Mouse (Mus musculus) heart, embryonic 11.5 days (tissue): ENCODE data around the gene Tufm. TPM values are rescaled to one million over a fixed set of nuclear protein-coding genes. Genes with fewer than 3 reads are reported as not detected.

Experiments
- ATAC-seq: fragments of 200-750 bp; cut with Nextera tagmentation; replicated peaks from 2 replicates; pipeline ENCODE4 v1.8.0; 2017; ENCODE audit warnings: moderate library complexity; ENCODE audit not compliant: insufficient number of reproducible peaks, low FRiP score, low TSS enrichment
- H3K27ac ChIP-seq: fragments of 300-500 bp; sonication (generic); 2 replicates; pipeline ENCODE4 v1.5.1; 2014; ENCODE audit warnings: mild to moderate bottlenecking, low read depth, low read length
- H3K27me3 ChIP-seq: fragments of 300-500 bp; sonication (generic); 2 replicates; pipeline ENCODE4 v1.6.1; 2014; ENCODE audit warnings: mild to moderate bottlenecking, low read length, mixed read lengths; ENCODE audit not compliant: control insufficient read depth, insufficient read depth
- H3K36me3 ChIP-seq: fragments of 300-500 bp; sonication (generic); 2 replicates; pipeline ENCODE4 v1.6.1; 2014; ENCODE audit warnings: mild to moderate bottlenecking, low read length, moderate library complexity, mixed read lengths; ENCODE audit not compliant: control insufficient read depth, insufficient read depth
- H3K4me1 ChIP-seq: fragments of 300-500 bp; sonication (generic); 2 replicates; pipeline ENCODE4 v1.6.1; 2014; ENCODE audit warnings: low read length; ENCODE audit not compliant: control insufficient read depth, insufficient read depth
- H3K4me2 ChIP-seq: fragments of 300-500 bp; sonication (generic); 2 replicates; pipeline ENCODE4 v1.6.1; 2014; ENCODE audit warnings: mild to moderate bottlenecking, moderate library complexity
- H3K4me3 ChIP-seq: fragments of 300-500 bp; sonication (generic); 2 replicates; pipeline ENCODE4 v1.5.1; 2014; ENCODE audit warnings: low read depth, low read length
- H3K9ac ChIP-seq: fragments of 300-500 bp; sonication (generic); 2 replicates; pipeline ENCODE4 v1.6.1; 2014; ENCODE audit warnings: mild to moderate bottlenecking, low read depth, low read length, moderate library complexity
- H3K9me3 ChIP-seq: fragments of 300-500 bp; sonication (generic); replicated peaks from 2 replicates; pipeline ENCODE4 v1.6.1; 2016; ENCODE audit warnings: low read length; ENCODE audit not compliant: control insufficient read depth
- WGBS: fragments of 180-500 bp; shearing (Covaris S2); extraction: QIAGEN DNeasy Blood & Tissue Kit; methylation state at CpG from one replicate; pipeline ENCODE4 v1.1.7; 2014; ENCODE audit not compliant: insufficient replicate concordance; 5-methylcytosine and 5-hydroxymethylcytosine counted together
- polyA plus RNA-seq: library from polyadenylated mRNA; unstranded; fragments of >200 nt; fragmentation: Nextera tagmentation; extraction: Ambion mirVana; gene quantifications from 2 replicates; pipeline ENCODE4 v1.2.1, GENCODE M21; 2014

The Tufm gene
- polyA plus RNA-seq, 1 experiment from 2014 or later = 167 TPM

DNA sequence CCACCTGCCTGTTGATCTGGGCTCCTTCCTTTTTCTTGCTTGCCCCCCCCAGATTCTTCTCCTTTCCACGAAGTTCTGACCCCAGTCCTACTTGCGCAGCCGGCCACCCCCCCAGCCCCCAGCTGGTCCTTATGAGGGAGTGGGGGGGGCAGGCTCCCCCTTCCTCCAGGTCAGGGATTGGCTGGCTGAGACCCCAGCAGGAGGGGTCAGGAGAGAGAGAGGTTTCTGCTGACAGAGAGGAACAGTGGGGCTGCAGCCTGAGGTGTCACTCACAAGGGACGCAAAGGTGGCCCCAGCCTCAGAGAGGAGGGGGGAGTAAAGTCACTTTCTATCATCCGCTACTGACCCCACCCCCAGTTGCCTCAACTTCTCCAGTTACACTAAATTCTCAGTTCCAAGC, 24.2 kb upstream of the Tufm start, which contains the start of gene Atp2a1:
Atp2a1 (minus strand) TSS at position 105 of the 400 bp plus-strand sequence.
- 30% methylated on average over 5 of the region's 5 CpGs for WGBS
- ATAC-seq = no peak
- H3K27ac ChIP-seq = no peak within 1 kb of the TSS
- H3K4me1 ChIP-seq = peaks cover 40% of the 10 kb centered on the region
- H3K4me2 ChIP-seq = no peak within 1 kb of the TSS
- H3K36me3 ChIP-seq = peaks cover 12% of the 10 kb centered on the region
- H3K4me3 ChIP-seq = no peak within 1 kb of the TSS
- no peaks in the 10 kb centered on the region for H3K9me3 ChIP-seq
- peaks cover 3% of the 10 kb centered on the region; the same call in 1 of the 2 replicates for H3K27me3 ChIP-seq
- H3K9ac ChIP-seq = 0 out of 2 replicates have a peak within 1 kb of the TSS, but pooled peaks have one; percentile 28

DNA sequence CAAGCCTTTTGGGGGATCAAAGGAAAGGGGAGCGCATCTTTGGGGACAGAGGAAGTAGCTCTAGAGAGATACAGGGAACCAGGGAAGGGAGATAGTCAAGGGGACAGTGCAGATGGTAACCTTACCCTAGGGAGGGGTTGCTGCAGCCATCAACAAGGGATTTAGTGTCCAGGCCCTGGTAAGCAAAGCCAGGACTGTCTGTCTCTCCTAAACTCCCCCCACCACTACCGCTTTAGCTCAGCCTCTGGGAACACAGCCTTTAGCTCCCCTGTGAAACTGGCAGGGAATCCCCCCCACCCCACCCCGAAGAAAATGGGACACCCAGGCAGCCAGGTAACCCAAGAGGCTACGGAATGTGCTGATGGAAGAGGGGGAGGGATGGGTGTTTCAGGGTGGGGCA, 23.6 kb upstream of the Tufm start:
- WGBS = 52% methylated on average over 4 of the region's 4 CpGs
- no peak overlapping the region for H3K4me3 ChIP-seq
- ATAC-seq = no peak
- H3K36me3 ChIP-seq = peaks cover 17% of the 10 kb centered on the region
- H3K27ac ChIP-seq = no peak overlapping the region
- H3K27me3 ChIP-seq = peaks cover 3% of the 10 kb centered on the region; the same call in 1 of the 2 replicates
- no peak overlapping the region for H3K4me2 ChIP-seq
- no peak overlapping the region for H3K9ac ChIP-seq
- no peaks in the 10 kb centered on the region for H3K9me3 ChIP-seq
- H3K4me1 ChIP-seq = peaks cover 37% of the 10 kb centered on the region

DNA sequence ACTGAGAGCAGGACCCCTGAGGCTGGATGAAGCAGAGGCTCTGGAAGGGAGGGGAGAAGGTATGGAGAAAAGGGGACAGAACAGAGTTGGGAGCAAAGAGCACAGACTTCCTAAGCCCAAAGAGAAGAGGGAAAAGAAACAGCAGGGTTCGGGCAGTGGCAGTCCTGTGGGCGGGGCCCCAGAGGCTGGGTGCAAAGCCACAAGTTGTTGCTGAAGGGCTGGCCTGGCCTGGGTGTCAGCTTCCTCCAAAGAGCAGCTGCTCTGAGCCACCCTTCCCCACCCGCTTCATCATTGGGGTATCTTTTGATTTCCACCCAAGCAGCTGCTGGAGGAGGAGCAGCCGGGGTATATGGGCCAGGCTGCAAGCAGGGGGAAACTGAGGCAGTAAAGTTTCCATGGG, 23.0 kb upstream of the Tufm start:
- Histone ChIP-seq H3K9ac (no peak overlapping the region), H3K27ac (peak overlapping the region; percentile 75; the same call in 1 of the 2 replicates), H3K4me3 (no peak overlapping the region), H3K27me3 (peaks cover 3% of the 10 kb centered on the region; the same call in 1 of the 2 replicates), H3K9me3 (no peaks in the 10 kb centered on the region), H3K4me1 (peaks cover 33% of the 10 kb centered on the region), H3K36me3 (peaks cover 23% of the 10 kb centered on the region), H3K4me2 (no peak overlapping the region)
- ATAC-seq = no peak
- WGBS = 62% methylated on average over 4 of the region's 4 CpGs

DNA sequence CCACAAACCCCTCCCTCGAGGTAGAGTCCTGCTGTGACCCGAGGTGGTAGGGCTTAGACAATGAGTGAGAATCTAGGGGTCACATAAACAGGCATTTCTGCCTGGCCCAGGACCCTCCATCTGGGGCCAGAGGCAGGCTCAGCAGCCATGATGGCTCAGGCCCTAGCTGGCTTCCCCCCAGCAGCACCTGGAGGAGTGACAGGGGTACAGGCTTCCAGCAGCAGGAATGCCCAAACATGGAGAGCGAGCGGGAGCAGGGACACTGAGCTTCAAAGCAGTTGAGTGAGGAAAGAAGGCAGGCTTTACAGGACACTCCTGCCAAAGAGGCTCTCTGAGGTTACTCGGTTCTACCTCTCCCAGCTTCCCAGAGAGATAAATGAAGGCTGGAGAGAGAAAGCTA, 22.3 kb upstream of the Tufm start:
- H3K4me3 ChIP-seq = no peak overlapping the region
- WGBS = 35% methylated on average over 5 of the region's 5 CpGs
- no peaks in the 10 kb centered on the region for H3K9me3 ChIP-seq
- peak overlapping the region; percentile 36; the same call in 1 of the 2 replicates for H3K9ac ChIP-seq
- peaks cover 24% of the 10 kb centered on the region for H3K36me3 ChIP-seq
- H3K27me3 ChIP-seq = peaks cover 3% of the 10 kb centered on the region; the same call in 1 of the 2 replicates
- peaks cover 33% of the 10 kb centered on the region for H3K4me1 ChIP-seq
- H3K27ac ChIP-seq = peak overlapping the region; percentile 75
- H3K4me2 ChIP-seq = no peak overlapping the region
- peak; percentile 11; the same call in 1 of the 2 replicates for ATAC-seq

DNA sequence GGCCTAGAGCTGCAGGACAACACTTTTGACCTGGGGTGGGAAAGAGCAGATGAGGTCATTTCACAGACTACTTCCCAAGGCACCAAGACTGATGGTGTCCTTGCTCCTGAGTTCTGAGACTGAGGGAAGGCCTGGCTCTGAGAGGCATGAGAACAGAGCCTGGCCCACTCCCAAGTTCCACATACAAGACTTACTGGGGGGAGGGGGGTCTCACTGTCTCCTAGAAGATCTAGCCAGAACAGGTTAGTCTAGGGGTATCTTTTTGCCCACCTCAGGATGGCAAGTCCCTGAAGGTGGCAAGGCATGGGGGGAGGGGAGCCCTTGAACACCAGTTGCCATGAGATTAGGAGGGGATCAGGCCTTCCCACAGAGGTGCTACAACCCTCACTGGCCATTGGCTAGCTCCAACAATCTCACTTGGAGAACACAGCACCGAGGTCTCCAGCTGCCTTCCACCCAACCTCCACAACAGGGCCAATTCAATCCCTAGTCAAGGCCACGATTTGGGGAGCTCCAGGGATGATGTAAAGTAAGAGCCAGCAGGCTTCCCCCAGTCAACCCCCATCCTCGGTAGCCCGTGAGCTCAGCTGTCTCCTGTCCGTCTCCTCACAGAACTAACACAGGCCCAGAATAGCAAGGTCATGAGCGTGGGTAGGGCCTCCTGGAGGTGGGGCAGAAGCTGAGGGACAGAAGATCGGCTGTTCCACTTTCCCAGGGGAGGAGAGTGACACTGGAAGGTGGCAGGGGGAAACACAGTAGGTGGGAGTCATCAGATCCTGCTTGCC, 21.7 kb upstream of the Tufm start:
- Histone ChIP-seq H3K4me3 (no peak overlapping the region), H3K27me3 (peaks cover 3% of the 10 kb centered on the region; the same call in 1 of the 2 replicates), H3K4me1 (peaks cover 35% of the 10 kb centered on the region), H3K4me2 (peak overlapping the region; percentile 27; the same call in 1 of the 2 replicates), H3K36me3 (peaks cover 24% of the 10 kb centered on the region), H3K9ac (peak overlapping the region; percentile 28; the same call in 1 of the 2 replicates), H3K9me3 (no peaks in the 10 kb centered on the region), H3K27ac (peak overlapping the region; percentile 75)
- no peak for ATAC-seq
- WGBS = 17% methylated on average over 7 of the region's 7 CpGs

DNA sequence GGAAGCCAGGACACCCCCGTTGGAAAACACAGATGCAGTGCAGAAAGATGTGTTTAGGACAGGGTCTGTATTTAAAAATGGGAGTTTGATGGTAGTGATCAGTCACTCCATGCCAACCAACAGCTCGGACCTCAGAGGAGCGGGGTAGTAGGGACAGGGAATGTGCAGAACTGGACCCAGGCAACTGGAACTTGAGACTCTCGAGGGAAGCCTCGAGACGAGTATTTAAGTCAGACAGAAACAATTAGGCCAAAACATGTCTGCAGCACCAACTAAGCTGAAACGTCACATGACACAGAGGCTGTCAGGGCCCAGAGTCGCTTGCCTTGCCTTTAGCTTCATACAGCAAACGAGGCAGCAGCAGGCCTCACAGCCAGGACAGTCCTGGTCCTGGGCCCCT, 21.0 kb upstream of the Tufm start:
- Histone ChIP-seq H3K9me3 (no peaks in the 10 kb centered on the region), H3K27me3 (peaks cover 3% of the 10 kb centered on the region; the same call in 1 of the 2 replicates), H3K27ac (peak overlapping the region; percentile 75), H3K9ac (0 out of 2 replicates have a peak overlapping the region, but pooled peaks have one; percentile 28), H3K36me3 (peaks cover 28% of the 10 kb centered on the region), H3K4me1 (peaks cover 35% of the 10 kb centered on the region), H3K4me3 (no peak overlapping the region), H3K4me2 (no peak overlapping the region)
- 58% methylated on average over 9 of the region's 9 CpGs for WGBS
- ATAC-seq = no peak

DNA sequence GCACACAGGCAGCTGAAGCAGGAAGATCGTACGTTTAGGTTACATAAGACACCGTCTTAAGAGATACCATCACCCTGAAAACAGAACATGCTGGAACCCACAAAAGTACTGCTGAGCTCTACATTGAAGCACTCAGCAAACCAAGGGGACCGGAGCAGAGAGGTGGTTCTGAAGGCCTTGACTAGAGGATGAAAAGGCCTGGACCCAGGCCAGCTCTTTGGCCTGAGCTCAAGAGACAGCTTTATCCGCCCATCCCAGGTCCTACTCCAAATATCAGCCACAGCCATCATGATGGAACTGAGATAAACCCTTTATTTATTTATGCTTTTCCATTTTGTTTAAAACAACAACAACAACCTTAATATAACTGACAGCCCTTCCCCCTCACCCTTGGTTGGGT, 20.5 kb upstream of the Tufm start:
- no peak for ATAC-seq
- H3K36me3 ChIP-seq = peaks cover 34% of the 10 kb centered on the region
- 89% methylated on average over 5 of the region's 5 CpGs for WGBS

DNA sequence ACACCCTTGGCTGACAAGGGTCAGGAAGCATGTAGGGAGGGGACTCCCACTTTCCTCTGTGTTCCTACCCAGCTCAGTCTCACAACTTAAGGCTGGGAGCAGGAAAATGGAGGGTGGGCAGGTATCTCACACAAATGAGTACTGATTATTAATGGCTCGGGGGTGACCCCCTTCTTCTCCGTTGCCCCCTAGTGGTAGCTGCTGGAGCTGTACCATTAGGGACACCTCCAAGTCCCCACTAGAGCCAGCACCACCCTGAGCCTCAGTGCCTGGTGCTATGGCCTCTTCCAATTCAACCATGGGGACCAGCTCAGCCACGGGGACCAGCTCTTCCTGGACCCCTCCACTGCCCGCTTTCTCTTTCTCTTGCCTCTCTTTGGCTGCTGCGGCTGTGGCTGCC, 19.9 kb upstream of the Tufm start:
- H3K4me1 ChIP-seq = peaks cover 35% of the 10 kb centered on the region
- no peak overlapping the region for H3K4me2 ChIP-seq
- H3K27me3 ChIP-seq = peaks cover 3% of the 10 kb centered on the region; the same call in 1 of the 2 replicates
- H3K27ac ChIP-seq = 0 out of 2 replicates have a peak overlapping the region, but pooled peaks have one; percentile 6
- H3K36me3 ChIP-seq = peaks cover 37% of the 10 kb centered on the region
- no peak for ATAC-seq
- 68% methylated on average over 5 of the region's 5 CpGs for WGBS
- H3K9me3 ChIP-seq = no peaks in the 10 kb centered on the region
- no peak overlapping the region for H3K9ac ChIP-seq
- H3K4me3 ChIP-seq = no peak overlapping the region

More for the DNA sequence above, 20.5 kb upstream of the Tufm start:
- peaks cover 35% of the 10 kb centered on the region for H3K4me1 ChIP-seq
- no peak overlapping the region for H3K4me2 ChIP-seq
- peak overlapping the region; percentile 75; the same call in 1 of the 2 replicates for H3K27ac ChIP-seq
- no peaks in the 10 kb centered on the region for H3K9me3 ChIP-seq
- H3K9ac ChIP-seq = no peak overlapping the region
- H3K4me3 ChIP-seq = no peak overlapping the region
- peaks cover 3% of the 10 kb centered on the region; the same call in 1 of the 2 replicates for H3K27me3 ChIP-seq
